Mouse (Mus musculus): Measurements from ENCODE around the gene Cbx2. TPM values are rescaled to one million over a fixed set of nuclear protein-coding genes. Genes with fewer than 3 reads are reported as not detected.

The Cbx2 gene
- polyA plus RNA-seq, 1 experiment from 2014 or later: 6.9 TPM

DNA sequence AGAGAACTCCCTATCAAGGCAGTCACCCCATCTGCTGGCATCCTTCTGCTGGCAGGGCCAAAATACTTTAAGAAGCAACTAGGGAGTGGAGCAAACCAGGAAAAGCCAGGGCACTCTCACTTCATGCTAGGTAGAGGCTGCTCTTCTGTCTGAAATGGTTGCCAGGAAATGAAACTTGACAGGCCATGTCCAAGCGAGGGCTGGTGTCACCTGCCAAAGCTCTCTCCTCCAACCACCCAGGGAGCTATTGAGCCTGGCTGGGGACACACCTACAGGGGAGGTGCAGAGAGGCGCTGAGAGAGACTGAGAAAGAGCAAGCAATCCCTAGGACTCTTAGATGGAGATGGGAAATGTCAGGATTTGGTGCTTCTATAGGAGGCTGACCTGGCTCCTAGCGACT lies 36.5 kb downstream of the Cbx2 start:
- Histone ChIP-seq H3K36me3 (ENCODE audit: insufficient read depth, low read length) (no peaks in the 10 kb centered on the region), H3K4me3 (ENCODE audit: low read depth, low read length) (no peak overlapping the region), H3K9me3 (ENCODE audit: low read length) (no peaks in the 10 kb centered on the region), H3K4me2 (replicated peaks; ENCODE audit: low read depth, low read length) (peak overlapping the region; percentile 88; the same call in 1 of the 2 replicates), H3K4me1 (ENCODE audit: insufficient read depth, low read depth, low read length) (peaks cover 18% of the 10 kb centered on the region), H3K9ac (replicated peaks; ENCODE audit: low read depth) (no peak overlapping the region), H3K27me3 (replicated peaks; ENCODE audit: insufficient read depth, low read length) (peaks cover 30% of the 10 kb centered on the region), H3K27ac (ENCODE audit: low read length) (no peak overlapping the region)
- no peak for ATAC-seq
- peak; percentile 42 for DNase-seq (ENCODE audit: low spot score)
- WGBS: 17% methylated on average over 3 of the region's 3 CpGs
- no peak for TF ChIP-seq CTCF (IDR thresholded peaks at IDR 0.05)
- TF ChIP-seq EP300 (IDR thresholded peaks at IDR 0.05): no peak

- ATAC-seq: no peak
- no peak overlapping the region for H3K27ac ChIP-seq (ENCODE audit: low read length)
- H3K9ac ChIP-seq (replicated peaks; ENCODE audit: low read depth): no peak overlapping the region
- no peak overlapping the region for H3K4me2 ChIP-seq (replicated peaks; ENCODE audit: low read depth, low read length)
- H3K36me3 ChIP-seq (ENCODE audit: insufficient read depth, low read length): no peaks in the 10 kb centered on the region
- no peak for TF ChIP-seq CTCF (IDR thresholded peaks at IDR 0.05)
- TF ChIP-seq EP300 (IDR thresholded peaks at IDR 0.05): no peak
- no peak overlapping the region for H3K4me3 ChIP-seq (ENCODE audit: low read depth, low read length)
- H3K4me1 ChIP-seq (ENCODE audit: insufficient read depth, low read depth, low read length): no peaks in the 10 kb centered on the region
- DNase-seq (ENCODE audit: low spot score): no peak
- WGBS: 76% methylated on average over 8 of the region's 8 CpGs
- no peaks in the 10 kb centered on the region for H3K27me3 ChIP-seq (replicated peaks; ENCODE audit: insufficient read depth, low read length)
- no peaks in the 10 kb centered on the region for H3K9me3 ChIP-seq (ENCODE audit: low read length)
These were observed 44.1 kb downstream of the Cbx2 start for GRCm38 (mm10) chr11:119066841-119067240.

DNA sequence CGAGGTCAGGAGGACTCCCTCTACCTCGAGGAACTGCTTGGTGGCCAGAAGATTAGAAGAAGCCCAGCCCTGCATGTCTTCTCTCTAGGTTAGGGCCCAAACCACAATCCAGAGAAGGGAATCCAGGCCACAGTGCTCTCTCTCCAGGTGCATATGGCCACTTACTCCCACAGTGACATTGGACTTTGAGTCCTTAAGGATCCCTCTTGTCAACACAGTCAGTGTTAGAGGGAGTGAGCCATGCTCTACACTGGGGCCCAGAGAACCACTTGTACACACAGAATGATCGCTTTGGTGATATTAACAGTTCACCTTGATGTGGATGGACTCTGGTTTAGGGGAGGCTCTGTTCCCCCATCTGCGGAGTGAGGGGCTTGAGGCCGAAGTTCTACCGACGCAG lies 49.5 kb downstream of the Cbx2 start:
- DNase-seq (ENCODE audit: low spot score) (peak; percentile 47), ATAC-seq (no peak)
- TF ChIP-seq CTCF (IDR thresholded peaks at IDR 0.05) (no peak), EP300 (IDR thresholded peaks at IDR 0.05) (no peak)
- peaks cover 6% of the 10 kb centered on the region; the same call in 1 of the 2 replicates for H3K4me1 ChIP-seq (ENCODE audit: insufficient read depth, low read depth, low read length)
- H3K36me3 ChIP-seq (ENCODE audit: insufficient read depth, low read length): no peaks in the 10 kb centered on the region
- H3K27ac ChIP-seq (ENCODE audit: low read length): no peak overlapping the region
- no peak overlapping the region for H3K4me2 ChIP-seq (replicated peaks; ENCODE audit: low read depth, low read length)
- H3K9ac ChIP-seq (replicated peaks; ENCODE audit: low read depth): no peak overlapping the region
- H3K4me3 ChIP-seq (ENCODE audit: low read depth, low read length): no peak overlapping the region
- 66% methylated on average over 7 of the region's 7 CpGs for WGBS
- H3K27me3 ChIP-seq (replicated peaks; ENCODE audit: insufficient read depth, low read length): no peaks in the 10 kb centered on the region
- H3K9me3 ChIP-seq (ENCODE audit: low read length): no peaks in the 10 kb centered on the region

DNA sequence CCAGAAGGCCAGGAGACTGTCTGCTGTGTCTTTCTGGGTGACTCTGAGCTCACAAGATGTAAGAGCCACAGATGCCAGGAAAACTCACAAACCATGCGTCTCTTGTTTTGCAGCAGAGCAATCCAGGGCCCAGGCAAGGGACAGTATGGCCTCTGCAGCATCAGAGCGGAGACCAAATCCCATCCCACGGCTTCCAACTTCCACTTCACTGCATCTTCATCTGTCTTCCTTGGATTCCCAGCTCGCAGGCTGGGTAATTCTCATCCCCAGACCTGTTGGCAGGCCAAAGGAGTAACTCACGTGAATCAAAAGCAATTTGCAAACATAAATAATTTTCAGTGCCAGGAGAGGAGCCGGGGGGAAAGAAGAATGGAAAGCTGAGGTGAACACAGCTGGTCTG lies 50.2 kb downstream of the Cbx2 start:
- no peak for ATAC-seq
- TF ChIP-seq EP300 (IDR thresholded peaks at IDR 0.05): no peak
- no peak for TF ChIP-seq CTCF (IDR thresholded peaks at IDR 0.05)
- DNase-seq (ENCODE audit: low spot score): no peak
- 68% methylated on average over 6 of the region's 6 CpGs for WGBS
- Histone ChIP-seq H3K27me3 (replicated peaks; ENCODE audit: insufficient read depth, low read length) (no peaks in the 10 kb centered on the region), H3K4me1 (ENCODE audit: insufficient read depth, low read depth, low read length) (peaks cover 6% of the 10 kb centered on the region; the same call in 1 of the 2 replicates), H3K36me3 (ENCODE audit: insufficient read depth, low read length) (no peaks in the 10 kb centered on the region), H3K9me3 (ENCODE audit: low read length) (no peaks in the 10 kb centered on the region), H3K9ac (replicated peaks; ENCODE audit: low read depth) (no peak overlapping the region), H3K4me2 (replicated peaks; ENCODE audit: low read depth, low read length) (no peak overlapping the region), H3K4me3 (ENCODE audit: low read depth, low read length) (no peak overlapping the region), H3K27ac (ENCODE audit: low read length) (no peak overlapping the region)

DNA sequence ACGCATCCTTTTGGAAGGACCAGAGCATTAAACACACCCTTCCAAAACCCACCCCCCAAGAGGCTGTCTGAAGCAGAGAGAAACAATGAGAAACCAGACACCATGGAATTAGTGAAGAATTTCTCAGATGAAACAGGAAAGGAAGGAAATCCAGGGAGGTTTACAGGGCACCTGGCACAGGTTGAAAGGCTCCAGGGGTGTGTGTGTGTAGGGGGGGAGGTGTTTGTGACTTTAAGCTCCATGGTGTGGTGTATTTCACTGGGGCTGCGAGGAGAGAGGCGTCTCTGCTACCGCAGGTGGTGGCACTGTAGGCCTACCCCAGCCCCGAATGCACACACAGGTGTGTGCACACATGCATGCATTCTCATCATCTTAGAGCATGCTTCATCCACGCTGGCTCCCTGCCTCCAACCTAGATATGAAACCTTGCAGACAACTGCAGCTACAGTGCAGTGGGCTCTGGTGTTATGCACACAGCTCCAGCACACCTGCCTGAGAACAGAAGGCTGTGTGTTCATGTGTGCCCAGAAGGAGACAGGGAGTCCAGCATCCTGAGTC lies 51.2 kb downstream of the Cbx2 start:
- Histone ChIP-seq H3K9me3 (ENCODE audit: low read length) (no peaks in the 10 kb centered on the region), H3K4me3 (ENCODE audit: low read depth, low read length) (no peak overlapping the region), H3K27me3 (replicated peaks; ENCODE audit: insufficient read depth, low read length) (no peaks in the 10 kb centered on the region), H3K4me2 (replicated peaks; ENCODE audit: low read depth, low read length) (no peak overlapping the region), H3K27ac (ENCODE audit: low read length) (no peak overlapping the region), H3K36me3 (ENCODE audit: insufficient read depth, low read length) (no peaks in the 10 kb centered on the region), H3K4me1 (ENCODE audit: insufficient read depth, low read depth, low read length) (peaks cover 14% of the 10 kb centered on the region), H3K9ac (replicated peaks; ENCODE audit: low read depth) (no peak overlapping the region)
- TF ChIP-seq EP300 (IDR thresholded peaks at IDR 0.05) (no peak), CTCF (IDR thresholded peaks at IDR 0.05) (no peak)
- WGBS: 67% methylated on average over 6 of the region's 6 CpGs
- ATAC-seq (no peak), DNase-seq (ENCODE audit: low spot score) (no peak)

DNA sequence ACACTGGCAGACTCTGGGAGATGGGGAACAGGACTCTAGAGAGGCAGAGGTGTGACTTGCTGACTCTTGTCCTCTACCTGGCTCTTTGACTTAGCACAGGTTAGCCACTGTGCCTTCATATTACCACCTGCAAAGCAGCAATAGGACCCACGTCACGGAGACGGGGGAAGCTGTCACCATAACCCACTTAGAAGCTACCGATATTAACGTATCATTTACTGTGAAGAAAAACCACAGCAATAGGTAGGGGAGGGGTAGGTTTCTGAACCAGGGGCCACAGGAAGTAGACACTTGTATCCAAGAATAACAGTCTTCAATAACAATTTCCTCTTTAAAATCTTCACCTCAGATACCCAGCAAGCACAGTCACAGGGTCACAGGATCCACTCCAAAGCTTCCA lies 53.0 kb downstream of the Cbx2 start:
- Histone ChIP-seq H3K27me3 (replicated peaks; ENCODE audit: insufficient read depth, low read length) (no peaks in the 10 kb centered on the region), H3K9me3 (ENCODE audit: low read length) (no peaks in the 10 kb centered on the region), H3K4me3 (ENCODE audit: low read depth, low read length) (no peak overlapping the region), H3K9ac (replicated peaks; ENCODE audit: low read depth) (no peak overlapping the region), H3K36me3 (ENCODE audit: insufficient read depth, low read length) (peaks cover 4% of the 10 kb centered on the region; the same call in 1 of the 2 replicates), H3K27ac (ENCODE audit: low read length) (no peak overlapping the region), H3K4me2 (replicated peaks; ENCODE audit: low read depth, low read length) (no peak overlapping the region), H3K4me1 (ENCODE audit: insufficient read depth, low read depth, low read length) (peaks cover 22% of the 10 kb centered on the region)
- TF ChIP-seq EP300 (IDR thresholded peaks at IDR 0.05): no peak
- TF ChIP-seq CTCF (IDR thresholded peaks at IDR 0.05): no peak
- ATAC-seq: no peak
- 78% methylated on average over 5 of the region's 5 CpGs for WGBS
- no peak for DNase-seq (ENCODE audit: low spot score)

- DNase-seq (ENCODE audit: low spot score) (no peak), ATAC-seq (no peak)
- no peak overlapping the region for H3K27ac ChIP-seq (ENCODE audit: low read length)
- peaks cover 13% of the 10 kb centered on the region; the same call in 1 of the 2 replicates for H3K36me3 ChIP-seq (ENCODE audit: insufficient read depth, low read length)
- H3K9ac ChIP-seq (replicated peaks; ENCODE audit: low read depth): peak overlapping the region; percentile 16; the same call in 1 of the 2 replicates
- H3K4me2 ChIP-seq (replicated peaks; ENCODE audit: low read depth, low read length): no peak overlapping the region
- no peaks in the 10 kb centered on the region for H3K9me3 ChIP-seq (ENCODE audit: low read length)
- 75% methylated on average over 4 of the region's 4 CpGs for WGBS
- peaks cover 25% of the 10 kb centered on the region for H3K4me1 ChIP-seq (ENCODE audit: insufficient read depth, low read depth, low read length)
- H3K4me3 ChIP-seq (ENCODE audit: low read depth, low read length): no peak overlapping the region
- TF ChIP-seq CTCF (IDR thresholded peaks at IDR 0.05): no peak
- no peak for TF ChIP-seq EP300 (IDR thresholded peaks at IDR 0.05)
- H3K27me3 ChIP-seq (replicated peaks; ENCODE audit: insufficient read depth, low read length): no peaks in the 10 kb centered on the region
These were observed 55.0 kb downstream of the Cbx2 start for GRCm38 (mm10) chr11:119077755-119078154.
